Mouse (Mus musculus): ENCODE measurements at regions not wholly inside any gene's neighbourhood (a gene's known extent, or its start where the extent isn't known, plus 50 kb on each side); places are given as distances from the start of the nearest gene placed in this dataset.

GRCm38 (mm10) chr12:16304701-16305377, 305.9 kb downstream of the Lpin1 start:
- TF ChIP-seq USF1 (IDR thresholded peaks at IDR 0.05; ENCODE audit: low read depth, low read length) (no peak), JUND (IDR thresholded peaks at IDR 0.05; ENCODE audit: low read depth, low read length) (no peak), SMC3 (IDR thresholded peaks at IDR 0.05; ENCODE audit: low read depth, low read length) (no peak), ETS1 (IDR thresholded peaks at IDR 0.05; ENCODE audit: low read depth, low read length) (no peak), BHLHE40 (IDR thresholded peaks at IDR 0.05; ENCODE audit: borderline replicate concordance, low read depth, low read length) (no peak), MYC (IDR thresholded peaks at IDR 0.05; ENCODE audit: low read depth, low read length) (no peak), GATA1 (IDR thresholded peaks at IDR 0.05; ENCODE audit: low read depth, low read length) (no peak), KAT2A (conservative IDR thresholded peaks at IDR 0.05; ENCODE audit: low read depth, low read length) (no peak), TCF12 (IDR thresholded peaks at IDR 0.05; ENCODE audit: low read depth, low read length) (no peak), CTCF (IDR thresholded peaks at IDR 0.05 in 2 of 3, conservative IDR thresholded peaks at IDR 0.05 in 1 of 3; ENCODE audit: control insufficient read depth in 1 of 3, insufficient read depth in 1 of 3, low read depth in 2 of 3, low read length in 3 of 3, poor library complexity in 1 of 3, severe bottlenecking in 1 of 3) (no peak)

All from MEL (cell line).